Mouse (Mus musculus) midbrain, embryonic 12.5 days (tissue): ENCODE results near the gene Anapc11. TPM values are rescaled to one million over a fixed set of nuclear protein-coding genes. Genes with fewer than 3 reads are reported as not detected.

ENCODE experiments used
- ATAC-seq: fragments of 200-750 bp; cut with Nextera tagmentation; 2 replicates; pipeline ENCODE4 v1.8.0; 2017; ENCODE audit warnings: low read depth, moderate TSS enrichment, moderate library complexity; ENCODE audit not compliant: low FRiP score
- H3K27ac ChIP-seq: fragments of 300-500 bp; sonication (generic); replicated peaks from 2 replicates; pipeline ENCODE4 v1.5.1; 2016; ENCODE audit warnings: mild to moderate bottlenecking
- H3K27me3 ChIP-seq: fragments of 300-500 bp; sonication (generic); 2 replicates; pipeline ENCODE4 v1.6.1; 2016; ENCODE audit warnings: mild to moderate bottlenecking
- H3K36me3 ChIP-seq: fragments of 300-500 bp; sonication (generic); 2 replicates; pipeline ENCODE4 v1.6.1; 2016
- H3K4me1 ChIP-seq: fragments of 300-500 bp; sonication (generic); 2 replicates; pipeline ENCODE4 v1.6.1; 2016
- H3K4me2 ChIP-seq: fragments of 300-500 bp; sonication (generic); replicated peaks from 2 replicates; pipeline ENCODE4 v1.6.1; 2016; ENCODE audit warnings: mild to moderate bottlenecking, moderate library complexity
- H3K4me3 ChIP-seq: fragments of 300-500 bp; sonication (generic); 2 replicates; pipeline ENCODE4 v1.5.1; 2016; ENCODE audit warnings: mild to moderate bottlenecking
- H3K9ac ChIP-seq: fragments of 300-500 bp; sonication (generic); replicated peaks from 2 replicates; pipeline ENCODE4 v1.6.1; 2016; ENCODE audit warnings: mild to moderate bottlenecking, moderate library complexity
- H3K9me3 ChIP-seq: fragments of 300-500 bp; sonication (generic); 2 replicates; pipeline ENCODE4 v1.6.1; 2016; ENCODE audit warnings: mild to moderate bottlenecking
- WGBS: fragments of 180-500 bp; shearing (Covaris S2); methylation state at CpG from one replicate; pipeline ENCODE4 v1.1.7; 2016; 5-methylcytosine and 5-hydroxymethylcytosine counted together
- polyA plus RNA-seq: library from polyadenylated mRNA; unstranded; fragments of >200 nt; fragmentation: Nextera tagmentation; extraction: Ambion mirVana; gene quantifications from 2 replicates; pipeline ENCODE4 v1.2.1, GENCODE M21; 2016

The Anapc11 gene
- polyA plus RNA-seq, 1 experiment from 2014 or later = 165 TPM

DNA sequence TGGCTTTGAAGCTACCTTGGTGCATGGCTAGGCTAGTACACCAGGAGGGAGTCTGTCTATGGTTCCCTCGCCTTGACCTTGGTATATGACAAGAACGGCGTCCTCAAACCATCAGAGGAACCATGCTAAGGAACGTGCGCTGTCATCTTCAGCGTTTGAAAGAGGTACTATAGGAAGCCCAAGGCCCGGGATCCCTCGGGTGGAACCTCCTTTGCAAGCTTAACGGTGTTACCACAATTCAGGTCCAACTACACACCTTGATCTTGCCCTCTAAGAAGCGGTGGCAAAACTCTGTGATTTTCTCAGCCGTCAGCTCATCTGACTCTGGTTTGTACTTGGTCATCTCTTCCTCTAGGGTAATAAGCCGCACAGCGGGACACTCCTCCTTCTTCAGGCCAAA is 35.3 kb upstream of the Anapc11 start:
- no peaks in the 10 kb centered on the region for H3K4me1 ChIP-seq
- WGBS = 98% methylated on average over 13 of the region's 13 CpGs
- H3K27me3 ChIP-seq = no peaks in the 10 kb centered on the region
- no peak overlapping the region for H3K9ac ChIP-seq
- no peaks in the 10 kb centered on the region for H3K9me3 ChIP-seq
- peaks cover 91% of the 10 kb centered on the region for H3K36me3 ChIP-seq
- no peak overlapping the region for H3K27ac ChIP-seq
- no peak for ATAC-seq
- H3K4me3 ChIP-seq = no peak overlapping the region
- H3K4me2 ChIP-seq = no peak overlapping the region

GRCm38 (mm10) chr11:120565114-120565513 is 33.1 kb upstream of the Anapc11 start:
- Histone ChIP-seq H3K4me3 (no peak overlapping the region), H3K9me3 (no peaks in the 10 kb centered on the region), H3K4me1 (no peaks in the 10 kb centered on the region), H3K27me3 (no peaks in the 10 kb centered on the region), H3K36me3 (peaks cover 97% of the 10 kb centered on the region), H3K9ac (no peak overlapping the region), H3K27ac (no peak overlapping the region), H3K4me2 (no peak overlapping the region)
- WGBS = 92% methylated on average over 9 of the region's 9 CpGs
- ATAC-seq = no peak

- Histone ChIP-seq H3K27me3 (no peaks in the 10 kb centered on the region), H3K4me2 (no peak overlapping the region), H3K36me3 (peaks cover 79% of the 10 kb centered on the region), H3K4me1 (peaks cover 13% of the 10 kb centered on the region), H3K4me3 (no peak overlapping the region), H3K9ac (no peak overlapping the region), H3K9me3 (no peaks in the 10 kb centered on the region), H3K27ac (no peak overlapping the region)
- ATAC-seq = no peak
- WGBS = 94% methylated on average over 6 of the region's 6 CpGs
Observed at GRCm38 (mm10) chr11:120568324-120568723, 29.9 kb upstream of the Anapc11 start.

DNA sequence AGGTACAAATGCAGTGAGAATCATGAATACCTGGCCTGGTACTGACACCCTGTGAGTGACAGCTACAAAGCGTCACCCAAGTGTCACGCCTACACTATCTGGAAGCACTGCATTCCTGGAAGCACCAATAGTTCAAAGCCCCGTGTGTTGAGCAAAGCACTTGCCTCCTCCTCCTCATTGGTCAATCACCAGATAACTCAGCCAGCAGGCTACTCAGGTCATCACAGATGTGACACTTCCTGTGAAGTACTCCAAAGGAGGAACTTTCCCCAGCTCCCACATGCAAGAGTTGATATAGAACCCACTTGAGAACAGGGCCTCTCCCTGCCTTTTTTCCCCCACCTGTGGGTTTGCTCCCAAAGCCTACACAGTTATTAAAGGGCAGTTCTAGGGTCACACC is 27.1 kb upstream of the Anapc11 start:
- Histone ChIP-seq H3K9me3 (no peaks in the 10 kb centered on the region), H3K27me3 (no peaks in the 10 kb centered on the region), H3K4me1 (peaks cover 24% of the 10 kb centered on the region), H3K4me2 (peak overlapping the region; percentile 83), H3K27ac (no peak overlapping the region), H3K4me3 (peak overlapping the region; percentile 91), H3K36me3 (peaks cover 53% of the 10 kb centered on the region), H3K9ac (peak overlapping the region; percentile 90)
- ATAC-seq = no peak
- 89% methylated on average over 3 of the region's 3 CpGs for WGBS

- 19% methylated on average over 11 of the region's 11 CpGs for WGBS
- ATAC-seq = no peak
- peaks cover 24% of the 10 kb centered on the region for H3K4me1 ChIP-seq
- peak overlapping the region; percentile 93; the same call in 1 of the 2 replicates for H3K27ac ChIP-seq
- peak overlapping the region; percentile 90 for H3K9ac ChIP-seq
- peak overlapping the region; percentile 83 for H3K4me2 ChIP-seq
- peak overlapping the region; percentile 91 for H3K4me3 ChIP-seq
- H3K27me3 ChIP-seq = no peaks in the 10 kb centered on the region
- H3K9me3 ChIP-seq = no peaks in the 10 kb centered on the region
- H3K36me3 ChIP-seq = peaks cover 45% of the 10 kb centered on the region
Observed at GRCm38 (mm10) chr11:120571754-120572416, 26.3 kb upstream of the Anapc11 start.

DNA sequence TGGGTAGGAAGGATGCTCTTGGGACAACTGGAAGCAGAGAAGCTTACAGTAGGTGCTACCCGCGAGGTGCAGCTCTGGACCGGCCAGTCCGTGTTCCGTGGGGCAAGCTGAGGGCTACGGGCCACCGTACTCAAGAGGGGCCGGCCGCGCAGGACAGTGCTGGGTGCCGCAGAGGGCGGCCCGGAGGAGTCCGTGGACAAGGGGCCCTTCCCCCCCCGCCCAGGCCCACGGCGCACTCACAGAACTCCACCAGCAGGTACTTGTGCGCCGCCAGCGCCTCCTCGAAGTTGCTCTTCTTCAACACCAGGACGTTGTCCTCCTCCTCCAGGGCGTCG is 25.8 kb upstream of the Anapc11 start:
- H3K27me3 ChIP-seq = no peaks in the 10 kb centered on the region
- H3K4me1 ChIP-seq = peaks cover 24% of the 10 kb centered on the region
- peak; percentile 53 for ATAC-seq
- H3K4me3 ChIP-seq = peak overlapping the region; percentile 91
- peak overlapping the region; percentile 90 for H3K9ac ChIP-seq
- H3K27ac ChIP-seq = peak overlapping the region; percentile 93
- H3K36me3 ChIP-seq = peaks cover 43% of the 10 kb centered on the region
- WGBS = 0% methylated on average over 24 of the region's 24 CpGs
- no peaks in the 10 kb centered on the region for H3K9me3 ChIP-seq
- H3K4me2 ChIP-seq = peak overlapping the region; percentile 83

- under 1% methylated on average over 94 of the region's 94 CpGs for WGBS
- Histone ChIP-seq H3K4me2 (peak within 1 kb of the TSS; percentile 83), H3K9me3 (no peaks in the 10 kb centered on the region), H3K27ac (peak within 1 kb of the TSS; percentile 93), H3K9ac (peak within 1 kb of the TSS; percentile 90), H3K36me3 (peaks cover 43% of the 10 kb centered on the region), H3K27me3 (no peaks in the 10 kb centered on the region), H3K4me3 (peak within 1 kb of the TSS; percentile 91), H3K4me1 (peaks cover 24% of the 10 kb centered on the region)
- ATAC-seq = peak; percentile 97
Observed at GRCm38 (mm10) chr11:120572752-120573584, 25.3 kb upstream of the Anapc11 start, which contains the start of gene P4hb. Gene P4hb, minus strand, starts transcription at chr11:120573253.

- Histone ChIP-seq H3K4me2 (peak overlapping the region; percentile 83), H3K27ac (peak overlapping the region; percentile 93), H3K9me3 (no peaks in the 10 kb centered on the region), H3K36me3 (peaks cover 43% of the 10 kb centered on the region), H3K4me1 (peaks cover 28% of the 10 kb centered on the region), H3K4me3 (peak overlapping the region; percentile 91), H3K9ac (peak overlapping the region; percentile 80), H3K27me3 (no peaks in the 10 kb centered on the region)
- ATAC-seq = peak; percentile 7; the same call in 1 of the 2 replicates
- under 1% methylated on average over 23 of the region's 23 CpGs for WGBS
Observed at GRCm38 (mm10) chr11:120573585-120574277, 24.5 kb upstream of the Anapc11 start.

- peak overlapping the region; percentile 80 for H3K9ac ChIP-seq
- peaks cover 32% of the 10 kb centered on the region for H3K4me1 ChIP-seq
- no peak for ATAC-seq
- peaks cover 44% of the 10 kb centered on the region for H3K36me3 ChIP-seq
- H3K27ac ChIP-seq = no peak overlapping the region
- peak overlapping the region; percentile 91 for H3K4me3 ChIP-seq
- H3K9me3 ChIP-seq = no peaks in the 10 kb centered on the region
- peak overlapping the region; percentile 83 for H3K4me2 ChIP-seq
- no peaks in the 10 kb centered on the region for H3K27me3 ChIP-seq
- 49% methylated on average over 5 of the region's 5 CpGs for WGBS
Observed at GRCm38 (mm10) chr11:120574278-120574600, 24.0 kb upstream of the Anapc11 start.

DNA sequence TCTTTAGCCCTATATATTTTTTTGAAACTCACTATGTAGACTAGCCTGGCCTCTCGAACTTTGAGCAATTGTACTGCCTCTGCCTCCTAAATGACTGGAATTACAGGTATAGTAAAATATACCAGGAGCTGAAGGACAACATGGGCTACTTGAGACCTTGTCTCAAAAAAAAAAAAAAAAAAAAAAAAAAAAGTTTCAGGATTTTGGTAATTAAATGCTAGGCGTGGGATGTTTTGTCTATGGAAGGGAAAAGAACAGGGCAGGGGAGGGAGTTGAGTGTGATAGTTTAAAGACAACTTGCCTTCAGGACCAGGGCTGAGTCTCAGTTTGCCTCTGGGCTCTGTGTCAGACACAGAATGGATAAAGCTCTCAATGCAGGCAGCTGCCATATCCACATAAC is 23.2 kb upstream of the Anapc11 start:
- Histone ChIP-seq H3K4me2 (no peak overlapping the region), H3K4me1 (peaks cover 40% of the 10 kb centered on the region), H3K27me3 (no peaks in the 10 kb centered on the region), H3K9ac (no peak overlapping the region), H3K9me3 (no peaks in the 10 kb centered on the region), H3K36me3 (peaks cover 42% of the 10 kb centered on the region), H3K4me3 (no peak overlapping the region), H3K27ac (no peak overlapping the region)
- no peak for ATAC-seq
- WGBS = 89% methylated on average over 2 of the region's 2 CpGs

DNA sequence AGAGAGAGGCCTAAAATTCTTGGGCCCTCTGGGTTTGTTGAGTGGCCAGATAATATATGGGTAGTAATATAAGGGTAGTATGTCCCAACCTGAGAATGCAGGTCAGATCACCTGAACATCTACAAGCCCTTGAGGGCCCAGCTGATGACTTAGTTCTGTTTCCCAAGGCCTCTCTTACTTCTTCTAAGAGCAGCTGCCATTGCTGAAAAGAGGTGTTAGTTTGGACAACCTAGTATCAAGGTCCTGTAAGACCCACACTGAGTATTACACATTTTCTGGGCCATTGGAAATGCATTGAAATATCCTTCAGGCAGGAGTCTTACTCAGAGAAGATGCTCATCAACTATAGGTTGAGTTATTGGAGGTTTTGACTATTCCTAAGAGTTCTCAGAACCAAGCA is 22.3 kb upstream of the Anapc11 start:
- no peak for ATAC-seq
- Histone ChIP-seq H3K4me1 (peaks cover 45% of the 10 kb centered on the region), H3K9me3 (no peaks in the 10 kb centered on the region), H3K4me3 (no peak overlapping the region), H3K27me3 (no peaks in the 10 kb centered on the region), H3K4me2 (no peak overlapping the region), H3K27ac (no peak overlapping the region), H3K36me3 (peaks cover 33% of the 10 kb centered on the region), H3K9ac (no peak overlapping the region)

DNA sequence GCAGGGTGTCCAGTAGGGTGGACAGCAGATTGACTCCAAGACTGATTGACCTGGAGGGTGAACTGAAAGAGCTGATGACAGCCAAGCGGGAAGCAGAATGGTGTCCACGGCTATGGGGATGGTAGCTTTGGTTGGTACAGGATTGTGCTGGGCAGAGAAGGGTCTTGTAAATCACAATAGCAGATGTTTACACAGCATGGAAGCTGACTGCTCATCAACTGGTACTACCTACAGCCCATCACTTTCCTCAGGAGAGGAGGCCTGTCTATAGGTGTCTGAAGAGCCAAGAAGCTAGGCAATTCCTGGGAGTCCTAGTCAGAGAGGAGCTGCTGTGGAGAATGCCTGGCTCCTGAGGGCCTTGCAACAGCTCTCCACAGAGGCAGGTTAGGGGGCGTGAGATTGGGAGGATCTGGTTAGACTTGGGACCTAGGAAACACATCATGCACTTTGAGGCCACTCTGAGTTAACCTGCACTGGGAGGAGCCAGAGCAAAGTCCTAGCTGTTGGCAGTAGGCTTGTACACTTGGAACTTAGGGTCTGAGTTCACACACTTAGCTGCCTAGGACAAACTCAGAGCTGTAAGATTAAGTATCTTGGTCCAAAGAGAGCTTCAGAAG is 21.7 kb upstream of the Anapc11 start:
- Histone ChIP-seq H3K27me3 (no peaks in the 10 kb centered on the region), H3K9me3 (no peaks in the 10 kb centered on the region), H3K4me2 (no peak overlapping the region), H3K27ac (no peak overlapping the region), H3K4me3 (no peak overlapping the region), H3K4me1 (peaks cover 39% of the 10 kb centered on the region), H3K36me3 (peaks cover 28% of the 10 kb centered on the region), H3K9ac (no peak overlapping the region)
- WGBS = 88% methylated on average over 3 of the region's 3 CpGs
- ATAC-seq = no peak
